15 mouse cellular contexts compared by ENCODE assay signal in the genomic region with DNA sequence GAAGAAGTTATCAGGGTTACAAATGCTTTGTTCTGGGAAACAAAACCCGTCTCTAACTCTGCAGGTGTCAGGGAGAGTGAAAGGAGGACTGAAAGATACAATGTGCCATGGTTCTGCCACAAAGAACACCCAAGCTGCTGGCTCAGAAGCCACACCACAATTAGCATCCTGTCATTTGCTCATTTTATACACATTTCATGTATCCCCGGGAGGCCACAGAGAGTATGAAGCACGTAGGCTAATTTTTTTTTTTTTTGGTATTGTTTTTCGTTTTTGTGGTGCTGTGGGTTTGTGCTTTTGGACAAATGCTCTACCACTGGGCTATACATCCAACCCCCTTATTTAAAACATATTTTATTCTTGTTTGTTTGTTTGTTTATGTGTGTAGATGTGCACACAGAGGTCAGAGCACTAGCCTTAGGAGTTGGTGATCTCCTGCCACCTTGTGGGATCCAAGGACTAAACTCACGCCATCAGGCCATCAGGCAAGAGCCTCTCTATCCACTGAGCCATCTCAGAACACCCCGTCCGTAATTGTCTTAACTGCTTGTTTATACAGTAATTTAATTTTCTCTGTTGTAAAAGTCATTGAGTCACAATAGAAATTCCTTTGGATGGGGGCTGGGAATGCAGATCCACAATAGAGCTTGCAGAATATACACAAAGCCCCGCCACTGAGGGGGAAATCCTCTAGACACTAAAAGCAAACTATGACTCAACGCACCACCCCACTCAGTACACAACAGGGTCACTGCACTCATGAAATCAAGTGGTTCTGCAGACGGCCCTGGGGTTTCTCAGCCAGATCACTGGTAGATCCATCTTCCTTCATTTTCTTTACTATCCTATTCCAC. TPM values are rescaled to one million over a fixed set of nuclear protein-coding genes. Genes with fewer than 3 reads are reported as not detected.
DNase-seq lines count a peak whose midpoint lies in the region; ATAC-seq and TF ChIP-seq lines count a peak whose summit lies in the region.
"Had no signal": no experiment of that assay in that cellular context is flagged by ENCODE, and none has a peak within 500 bp of the region (broad histone marks: within the 10 kb centered on the region; RNA-seq: fewer than 3 reads in every experiment).

No protein-coding gene starts in this region.

- no peak overlapping the region for H3K27ac ChIP-seq in intestine, embryonic 15.5 days
- H3K27ac ChIP-seq in intestine, postnatal 0 days (ENCODE audit: low read depth, low read length), result no peak overlapping the region
- H3K27ac ChIP-seq: hindbrain, embryonic 15.5 days; limb, embryonic 15.5 days had no signal

- 0 out of 2 replicates have a peak, but pooled peaks cover 2% of the 10 kb centered on the region for H3K4me1 ChIP-seq in intestine, embryonic 15.5 days (replicated peaks)
- no peaks in the 10 kb centered on the region for H3K4me1 ChIP-seq in intestine, postnatal 0 days (replicated peaks; ENCODE audit: control insufficient read depth, insufficient read depth, low read length)
- H3K4me1 ChIP-seq: limb, embryonic 15.5 days had no signal

- no peak for TF ChIP-seq CTCF in intestine, postnatal 0 days (IDR thresholded peaks at IDR 0.05; ENCODE audit: low read depth)

- DNase-seq in urinary bladder, postnatal 36 days (ENCODE audit: low spot score in 2 of 2), result peak; percentile 18 to 19
- no peak for DNase-seq in urinary bladder, adult 2 months (ENCODE audit: low spot score)
- peak; percentile 44 for DNase-seq in lung, postnatal 10 days
- no peak for DNase-seq in ovary, postnatal 10 days (ENCODE audit: low spot score)
- DNase-seq in frontal cortex, postnatal 25 days (ENCODE audit: low spot score in 2 of 2), result no peak
- DNase-seq in layer of hippocampus, postnatal 10 days (ENCODE audit: low spot score in 2 of 2), result no peak
- DNase-seq: adrenal gland, adult 8-10 months; forebrain, postnatal 0 days; gastrocnemius, postnatal 25 days; kidney, postnatal 14 days; right cerebral cortex, adult 18-20 months had no signal

- H3K9me3 ChIP-seq in intestine, embryonic 15.5 days, result no peaks in the 10 kb centered on the region
- H3K9me3 ChIP-seq in intestine, postnatal 0 days (ENCODE audit: control insufficient read depth), result no peaks in the 10 kb centered on the region
- H3K9me3 ChIP-seq: hindbrain, embryonic 15.5 days; limb, embryonic 15.5 days had no signal

- 55% methylated on average over 10 of the region's 10 CpGs for WGBS in intestine, embryonic 15.5 days
- WGBS in intestine, postnatal 0 days, result 55% methylated on average over 10 of the region's 10 CpGs

- no peaks in the 10 kb centered on the region for H3K36me3 ChIP-seq in intestine, embryonic 15.5 days
- no peaks in the 10 kb centered on the region for H3K36me3 ChIP-seq in intestine, postnatal 0 days (ENCODE audit: control insufficient read depth, insufficient read depth)
- H3K36me3 ChIP-seq: hindbrain, embryonic 15.5 days; limb, embryonic 15.5 days had no signal

- no peak overlapping the region for H3K4me2 ChIP-seq in intestine, embryonic 15.5 days (replicated peaks)
- no peak overlapping the region for H3K4me2 ChIP-seq in intestine, postnatal 0 days (replicated peaks; ENCODE audit: low read depth)
- H3K4me2 ChIP-seq: hindbrain, embryonic 15.5 days; limb, embryonic 15.5 days had no signal

- peak; percentile 56 for ATAC-seq in intestine, embryonic 15.5 days
- no peak for ATAC-seq in intestine, postnatal 0 days
- ATAC-seq: forebrain, postnatal 0 days had no signal

- no peak overlapping the region for H3K4me3 ChIP-seq in intestine, embryonic 15.5 days (replicated peaks)
- no peak overlapping the region for H3K4me3 ChIP-seq in intestine, postnatal 0 days (ENCODE audit: low read depth, low read length)
- H3K4me3 ChIP-seq: hindbrain, embryonic 15.5 days; limb, embryonic 15.5 days had no signal

- no peak overlapping the region for H3K9ac ChIP-seq in intestine, embryonic 15.5 days
- no peak overlapping the region for H3K9ac ChIP-seq in intestine, postnatal 0 days (ENCODE audit: low read depth, low read length)
- H3K9ac ChIP-seq: forebrain, postnatal 0 days; hindbrain, embryonic 15.5 days; limb, embryonic 15.5 days had no signal

- H3K27me3 ChIP-seq in intestine, embryonic 15.5 days (replicated peaks), result no peaks in the 10 kb centered on the region
- no peaks in the 10 kb centered on the region for H3K27me3 ChIP-seq in intestine, postnatal 0 days (replicated peaks; ENCODE audit: control insufficient read depth, insufficient read depth, low read length)
- H3K27me3 ChIP-seq: hindbrain, embryonic 15.5 days; limb, embryonic 15.5 days had no signal

RNA-seq across cellular contexts. Expression of gene Abr, which starts 33.3 kb away (rescaled TPM):
- 37.9 and 38.3 TPM in 2 replicates for polyA plus RNA-seq in intestine, embryonic 15.5 days (2015; fragmentation: Nextera tagmentation; extraction: Ambion mirVana)
- 32.3 and 35.0 TPM in 2 replicates for polyA plus RNA-seq in intestine, postnatal 0 days (2015; fragmentation: Nextera tagmentation; extraction: Ambion mirVana)
- polyA plus RNA-seq in urinary bladder, adult 2 months (2012; rRNA removed), result 29.6 and 30.2 TPM in 2 replicates
- total RNA-seq in layer of hippocampus, postnatal 10 days (2021), result 100 to 1,000 TPM; 299 to 308 TPM

Comparison
In these comparisons a context has a peak if more than half of its experiments do, and no peak if none do; other contexts are left out.
1. DNase-seq: peak in urinary bladder, postnatal 36 days (2 of 2) and lung, postnatal 10 days (single experiment); none in urinary bladder, adult 2 months (single experiment), ovary, postnatal 10 days (single experiment), frontal cortex, postnatal 25 days (0 of 2) and layer of hippocampus, postnatal 10 days (0 of 2).